Mouse (Mus musculus): Measurements from ENCODE around the gene Klhdc7b. TPM values are rescaled to one million over a fixed set of nuclear protein-coding genes. Genes with fewer than 3 reads are reported as not detected.

Klhdc7b gene
- total RNA-seq (2021) = not detected

DNA sequence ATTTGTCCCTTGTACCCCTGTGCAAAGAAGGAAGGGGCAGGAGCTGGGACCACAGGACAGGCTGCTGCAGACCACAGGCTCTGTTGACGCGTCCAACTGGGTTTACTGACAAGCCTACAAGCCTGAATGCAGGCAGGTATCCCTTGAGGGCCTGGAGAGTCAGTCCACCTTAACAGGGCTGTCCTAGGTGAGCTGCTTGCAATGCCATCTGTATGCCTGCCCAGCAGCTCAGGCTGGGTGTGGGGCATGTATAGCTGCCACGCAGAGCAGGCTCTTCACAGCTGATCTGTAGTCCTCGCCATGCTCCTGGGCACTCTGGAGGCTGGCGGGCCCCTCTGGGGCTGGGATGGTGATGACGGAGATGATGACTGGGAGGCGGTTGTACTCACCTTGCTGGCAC, at the start of gene Klhdc7b:
Gene Klhdc7b (plus strand): TSS at position 301 of the 400 bp plus-strand sequence.
- intact Hi-C loops (cut with DNase I) = no loop called here
- no peak for DNase-seq

DNA sequence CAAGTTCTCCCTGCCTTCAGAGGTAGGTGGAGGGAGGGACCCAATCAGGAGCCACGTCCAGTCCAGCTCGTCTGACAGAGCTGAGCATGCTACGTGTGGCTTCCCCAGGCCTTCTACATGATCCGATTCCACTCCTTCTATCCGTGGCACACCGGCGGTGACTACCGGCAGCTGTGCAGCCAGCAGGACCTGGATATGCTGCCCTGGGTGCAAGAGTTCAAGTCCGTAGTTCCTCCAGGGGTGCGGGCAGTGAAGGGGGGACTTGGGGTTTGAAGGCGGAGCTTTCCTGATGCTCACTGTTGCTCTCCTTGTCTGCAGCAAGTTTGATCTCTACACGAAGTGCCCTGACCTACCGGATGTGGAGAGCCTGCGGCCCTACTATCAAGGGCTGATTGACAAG, 48.3 kb upstream of the Klhdc7b start:
- intact Hi-C loops (cut with DNase I) = no loop called here
- DNase-seq = no peak

DNA sequence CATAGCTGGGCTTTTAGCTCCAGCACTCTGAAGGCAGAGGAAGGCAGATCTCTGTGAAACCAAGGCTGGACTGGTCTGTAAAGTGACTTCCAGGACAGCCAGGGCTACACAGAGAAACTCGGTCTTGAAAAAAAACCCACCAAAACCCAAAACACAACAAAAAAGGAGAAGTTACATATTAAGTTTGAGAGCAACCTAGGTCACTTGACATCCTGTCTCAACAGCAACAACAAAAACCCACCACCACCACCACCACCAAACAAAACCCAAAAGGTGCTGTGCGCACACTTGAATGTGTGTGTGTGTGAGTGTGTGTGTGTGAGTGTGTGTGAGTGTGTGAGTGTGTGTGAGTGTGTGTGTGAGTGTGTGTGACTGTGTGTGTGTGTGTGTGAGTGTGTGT, 45.0 kb upstream of the Klhdc7b start:
- intact Hi-C loops (cut with DNase I) = no loop called here
- no peak for DNase-seq

DNA sequence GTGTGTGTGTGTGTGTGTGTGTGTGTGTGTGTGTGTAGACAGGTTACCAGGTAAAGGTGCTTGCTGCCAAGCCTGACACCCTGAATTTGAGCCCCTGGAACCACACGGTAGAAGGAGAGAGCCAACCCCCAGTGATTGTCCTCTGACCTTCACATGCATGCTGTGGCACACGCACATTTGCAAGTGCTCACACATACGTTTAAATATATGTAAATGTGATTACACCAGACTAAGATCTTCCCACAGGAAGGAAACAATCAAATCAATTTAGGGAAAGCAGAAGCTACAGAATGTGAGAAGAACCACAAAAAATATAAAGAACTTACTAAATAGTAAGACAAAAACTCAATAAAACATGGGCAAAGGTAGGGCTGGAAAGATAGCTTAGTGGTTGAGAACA, 44.6 kb upstream of the Klhdc7b start:
- intact Hi-C loops (cut with DNase I) = no loop called here
- DNase-seq = no peak

DNA sequence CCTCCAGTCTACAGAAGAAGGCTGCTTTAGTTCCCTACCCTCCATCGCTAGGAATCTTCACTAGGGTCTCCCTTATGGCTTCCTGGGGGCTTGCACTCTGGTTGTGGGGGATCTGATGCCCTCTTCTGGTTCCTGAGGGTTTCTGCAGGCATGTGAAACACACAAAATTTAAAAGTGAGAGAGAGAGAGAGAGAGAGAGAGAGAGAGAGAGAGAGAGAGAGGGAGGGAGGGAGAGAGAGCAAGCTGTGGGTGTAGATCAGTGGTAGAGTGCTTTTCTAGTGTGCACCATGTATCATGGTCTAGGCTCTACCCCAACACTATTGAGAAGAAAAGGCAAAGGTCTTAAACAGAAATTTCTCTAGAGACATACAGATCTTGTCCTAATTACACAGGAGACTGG, 43.0 kb upstream of the Klhdc7b start:
- intact Hi-C loops (cut with DNase I) = no loop called here
- DNase-seq = no peak

DNA sequence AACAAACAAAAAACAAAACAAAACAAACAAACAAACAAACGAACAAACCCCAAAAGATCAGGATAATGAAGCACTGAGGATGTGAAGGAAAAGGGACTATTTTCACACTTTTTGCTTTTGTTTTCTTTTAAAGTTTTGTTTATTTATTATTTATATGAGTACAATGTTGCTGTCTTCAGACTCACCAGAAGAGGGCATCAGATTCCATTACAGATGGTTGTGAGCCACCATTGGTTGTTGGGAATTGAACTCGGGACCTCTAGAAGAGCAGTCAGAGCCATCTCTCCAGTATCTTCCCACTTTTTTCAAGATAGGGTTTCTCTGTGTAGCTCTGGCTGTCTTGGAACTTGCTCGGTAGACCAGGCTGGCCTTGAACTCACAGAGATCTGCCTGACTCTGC, 41.4 kb upstream of the Klhdc7b start:
- no peak for DNase-seq
- intact Hi-C loops (cut with DNase I) = no loop called here

DNA sequence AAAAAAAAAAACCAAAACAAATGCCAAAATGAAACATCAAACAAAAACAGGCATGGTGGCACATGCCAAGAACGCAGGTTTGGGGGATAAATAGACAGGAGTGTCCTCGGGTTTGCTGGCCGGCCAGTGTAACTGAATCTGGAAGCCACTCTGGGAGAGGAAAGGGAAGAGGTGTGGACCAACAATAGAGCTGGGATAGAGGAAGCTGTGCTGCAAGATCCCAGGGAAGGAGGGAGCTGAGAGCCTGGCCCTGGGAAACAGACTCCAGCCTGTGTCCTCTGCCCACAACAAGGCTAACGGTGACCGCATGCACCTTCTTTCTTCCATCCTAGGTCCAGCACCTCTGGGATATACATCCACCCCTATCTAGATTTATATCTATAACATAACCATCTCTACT, 34.3 kb upstream of the Klhdc7b start:
- intact Hi-C loops (cut with DNase I) = loop anchor here (2.0 kb wide), 1 partner anchor 34 kb away; no protein-coding TSS in a partner anchor
- DNase-seq = peak; percentile 28 to 33

DNA sequence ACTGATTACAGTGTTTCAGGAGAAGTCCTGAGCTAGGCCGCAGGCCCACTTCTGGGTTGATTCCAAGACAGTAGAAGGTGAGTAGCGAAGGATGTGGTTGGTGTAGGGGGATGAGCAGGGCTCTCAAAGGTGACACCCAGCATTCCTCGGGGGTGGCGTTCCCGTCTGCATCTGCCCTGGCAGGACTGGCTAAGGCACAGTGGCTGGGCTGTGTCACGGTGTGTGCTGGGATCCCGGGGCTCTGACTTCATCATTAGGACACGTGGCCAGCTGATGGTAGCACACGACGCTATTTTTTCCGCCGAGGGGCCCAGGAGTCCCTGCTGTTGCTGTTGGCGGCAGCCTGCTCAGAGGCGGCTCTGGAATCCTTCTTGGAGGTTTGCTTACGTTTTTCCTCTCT, 33.4 kb upstream of the Klhdc7b start:
- intact Hi-C loops (cut with DNase I) = loop anchor here (2.0 kb wide), 1 partner anchor 35 kb away; no protein-coding TSS in a partner anchor
- no peak for DNase-seq

DNA sequence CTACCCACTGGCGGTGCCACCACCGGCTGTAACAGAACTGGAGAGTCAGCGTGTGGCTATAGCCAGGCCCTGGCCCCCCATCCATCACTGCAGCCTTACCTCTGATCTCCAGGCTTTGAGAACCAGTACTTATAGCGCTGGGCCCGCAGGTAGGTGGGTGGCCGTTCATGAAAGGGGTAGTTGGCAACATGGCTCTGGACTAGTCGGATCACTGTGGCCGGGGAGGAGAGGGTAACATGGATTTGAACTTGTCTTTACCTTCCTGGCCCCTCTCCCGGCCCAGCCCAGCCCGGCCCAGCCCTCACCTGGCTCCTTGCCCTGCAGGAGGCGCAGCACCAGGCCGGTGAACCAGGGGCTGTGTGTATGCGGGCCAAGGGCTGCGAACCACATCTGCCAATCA, 32.7 kb upstream of the Klhdc7b start:
- intact Hi-C loops (cut with DNase I) = no loop called here
- no peak for DNase-seq

DNA sequence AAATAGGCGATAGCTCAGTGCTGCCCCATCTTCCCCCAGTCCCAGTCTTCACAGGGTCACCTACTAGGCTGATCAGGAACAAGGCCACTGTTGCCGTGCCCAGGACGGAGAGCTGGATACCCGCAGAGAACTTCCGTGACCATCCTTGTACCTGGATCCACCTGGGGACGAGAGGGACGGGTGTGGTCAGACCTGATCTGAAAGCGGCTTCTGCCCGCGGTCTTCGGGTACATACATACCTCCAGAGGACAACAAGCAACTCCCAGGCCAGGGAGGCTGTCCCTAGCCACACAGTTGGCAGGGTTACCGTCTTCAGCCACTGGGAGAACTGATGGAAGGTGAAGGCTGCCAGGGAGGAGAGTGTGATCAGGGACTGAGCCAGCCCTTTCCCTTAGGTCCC, 31.9 kb upstream of the Klhdc7b start:
- intact Hi-C loops (cut with DNase I) = no loop called here
- no peak for DNase-seq

DNA sequence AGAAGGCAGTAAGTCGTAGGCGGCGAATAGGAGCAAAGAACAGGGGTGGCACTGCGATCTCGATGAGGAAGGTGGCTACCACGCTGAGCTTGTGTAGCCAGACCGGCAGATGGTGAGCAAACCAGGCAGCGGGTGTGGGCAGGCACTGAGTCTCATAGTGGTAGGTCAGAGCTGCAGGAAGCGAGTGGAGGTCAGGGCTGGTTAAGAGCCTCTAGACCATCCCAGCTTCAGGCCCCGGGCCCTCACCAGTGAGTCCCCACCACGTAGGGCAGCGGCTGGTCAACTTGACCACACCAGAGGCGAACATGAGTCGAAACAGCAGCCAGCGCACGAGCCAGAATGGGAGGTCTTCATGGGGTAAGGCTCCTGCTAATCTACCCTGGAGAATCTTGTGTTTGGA, 30.9 kb upstream of the Klhdc7b start:
- no peak for DNase-seq
- intact Hi-C loops (cut with DNase I) = no loop called here

DNA sequence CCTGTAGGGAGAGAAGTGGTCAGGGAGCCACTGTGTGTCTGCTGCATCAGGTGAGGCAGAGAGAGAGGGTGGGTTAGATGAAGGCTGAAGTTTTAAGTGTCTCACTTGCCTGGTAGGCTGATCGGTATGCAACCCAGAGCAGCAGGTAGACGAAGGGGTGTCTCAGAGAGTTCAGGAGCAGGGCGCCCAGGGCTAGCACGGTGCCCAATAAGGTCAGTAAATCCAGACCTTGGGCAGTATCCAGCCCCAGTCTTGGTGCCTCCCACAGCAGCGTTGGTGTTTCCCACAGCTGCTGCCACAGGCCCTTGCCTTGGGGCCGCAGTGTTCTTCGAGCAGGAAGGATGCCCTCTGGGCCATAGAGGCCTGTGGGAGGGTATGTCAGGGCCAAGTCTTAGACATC, 30.3 kb upstream of the Klhdc7b start:
- no peak for DNase-seq
- intact Hi-C loops (cut with DNase I) = no loop called here

DNA sequence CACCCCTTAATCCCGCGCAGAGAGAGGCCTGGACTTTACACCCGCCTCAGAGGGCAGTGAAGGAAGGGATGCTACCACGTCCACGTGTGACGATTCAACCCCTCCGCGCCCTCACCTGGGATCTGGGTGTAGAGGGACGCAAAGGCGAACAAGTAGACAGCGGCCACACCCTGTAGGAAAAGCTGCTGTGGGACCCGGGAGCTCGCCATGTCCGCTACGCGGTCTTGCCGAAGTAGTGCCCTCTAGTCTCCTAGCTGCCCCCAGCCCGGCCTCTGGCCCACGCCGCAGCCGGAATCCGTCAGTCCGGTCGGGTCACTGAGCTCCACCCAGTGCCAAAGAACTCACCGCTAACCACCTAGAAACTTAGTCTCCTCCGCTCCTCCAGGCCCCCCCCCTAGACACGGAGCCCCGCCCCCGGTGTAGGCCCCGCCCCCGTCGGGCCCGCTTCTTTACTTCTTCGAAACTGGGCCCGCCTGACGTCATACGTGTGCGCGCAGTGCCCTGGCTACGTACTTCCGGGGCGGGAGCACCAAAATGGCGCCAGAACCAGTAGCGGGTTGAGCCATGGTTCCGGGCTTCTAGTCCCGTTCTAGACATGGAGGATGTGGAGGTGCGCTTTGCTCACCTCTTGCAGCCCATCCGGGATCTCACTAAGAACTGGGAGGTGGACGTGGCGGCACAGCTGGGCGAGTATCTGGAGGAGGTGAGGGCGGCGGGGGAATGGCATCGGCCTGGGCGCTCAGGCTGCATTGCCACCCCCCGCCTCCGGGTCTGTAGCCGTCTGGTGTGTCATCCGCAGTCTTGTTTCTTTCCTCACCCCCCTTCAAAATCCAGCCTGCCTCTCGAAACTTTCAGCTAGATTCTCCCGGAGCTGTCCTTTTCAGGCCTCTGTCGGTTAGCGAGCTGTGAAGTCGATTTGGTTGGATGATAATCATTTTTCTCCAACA, 29.2 kb upstream of the Klhdc7b start, which contains the start of the genes Lmf2 and Ncaph2:
Gene Lmf2 (minus strand): TSS at position 419 of the 947 bp plus-strand sequence.
Gene Ncaph2 (plus strand): TSS at position 479 of the 947 bp plus-strand sequence.
- intact Hi-C loops (cut with DNase I) = loop anchor here (2.0 kb wide), 1 partner anchor 17 kb away; the partner anchor contains the start of gene Sco2
- peak; percentile 96 to 99 for DNase-seq

DNA sequence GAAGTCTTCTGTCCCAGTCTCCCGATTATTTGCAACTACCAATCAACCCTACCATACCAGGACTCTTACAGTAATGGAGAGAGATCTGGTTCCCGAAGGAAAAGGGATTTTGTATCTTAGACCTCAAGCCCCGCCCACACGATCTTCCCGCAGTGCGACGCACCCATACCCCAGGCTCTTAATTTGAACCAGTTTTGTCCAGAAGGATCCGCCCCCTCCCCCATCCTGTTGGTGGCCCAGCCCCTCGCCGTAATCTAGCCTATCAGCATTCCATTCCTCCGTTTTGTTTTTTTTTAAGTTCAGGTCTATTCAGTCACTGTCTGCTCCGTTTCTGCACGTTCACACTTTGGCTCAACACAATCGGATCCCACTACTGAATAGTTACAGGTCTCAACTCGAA, 28.3 kb upstream of the Klhdc7b start:
- intact Hi-C loops (cut with DNase I) = loop anchor here (2.0 kb wide), 1 partner anchor 16 kb away; the partner anchor contains the start of gene Sco2
- DNase-seq = peak; percentile 77

DNA sequence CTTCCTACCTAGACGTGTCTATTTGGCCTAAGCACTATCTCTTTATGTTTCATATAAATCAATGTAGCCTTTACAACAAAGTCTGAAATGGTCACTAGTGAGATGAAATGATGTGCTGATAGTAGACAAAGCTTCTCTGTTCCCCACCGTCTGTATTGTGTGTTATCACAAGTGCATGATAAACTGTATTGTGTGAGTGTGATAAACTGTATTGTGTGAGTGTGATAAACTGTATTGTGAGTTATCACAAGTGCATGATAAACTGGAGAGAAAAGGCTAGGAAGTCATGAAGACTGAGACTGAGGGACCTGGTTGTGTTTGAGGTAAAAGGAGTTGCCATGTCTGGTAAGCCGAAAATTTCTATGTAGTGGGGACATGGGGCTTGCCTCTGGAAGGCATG, 25.9 kb upstream of the Klhdc7b start:
- no peak for DNase-seq
- intact Hi-C loops (cut with DNase I) = no loop called here

DNA sequence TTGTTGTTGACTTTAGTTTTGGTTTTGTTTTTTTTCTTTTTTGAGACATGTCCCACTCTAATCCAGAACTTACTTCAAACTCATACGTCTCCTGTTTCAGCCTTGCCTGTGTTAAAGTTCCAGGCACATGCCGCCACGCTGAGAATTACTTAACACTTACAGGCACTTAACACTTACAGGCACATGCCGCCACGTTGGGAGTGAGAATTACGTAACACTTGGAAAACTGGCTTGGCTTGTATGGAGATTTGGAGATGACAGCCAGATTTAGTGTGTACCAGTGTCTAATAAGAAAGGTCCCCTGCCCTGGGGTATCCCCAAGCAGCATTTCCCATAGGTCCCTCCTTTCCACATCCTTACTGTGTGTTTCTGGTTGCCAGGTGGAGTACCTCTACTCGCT, 21.7 kb upstream of the Klhdc7b start:
- DNase-seq = no peak
- intact Hi-C loops (cut with DNase I) = loop anchor here (5.0 kb wide), 1 partner anchor 86 kb away; no protein-coding TSS in a partner anchor

DNA sequence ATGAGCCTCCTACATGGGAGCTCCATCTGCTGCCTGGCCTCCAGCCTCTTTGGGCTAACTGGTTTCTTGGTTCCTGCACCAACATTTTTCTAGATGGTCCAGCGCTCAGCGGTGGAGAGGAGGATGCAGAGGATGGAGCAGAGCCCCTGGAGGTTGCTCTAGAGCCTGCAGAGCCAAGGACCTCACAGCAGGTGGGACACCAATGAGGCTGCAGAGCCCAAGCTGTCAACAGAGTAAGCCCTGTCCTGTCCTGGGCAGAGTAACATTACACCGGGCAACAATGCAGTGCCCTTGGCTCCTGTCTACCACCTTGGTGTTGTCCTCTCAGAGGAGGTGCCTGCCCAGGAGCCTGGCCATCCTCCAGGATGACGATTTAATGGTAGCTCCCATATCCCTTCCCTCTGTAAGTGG, 19.6 kb upstream of the Klhdc7b start:
- DNase-seq = no peak
- intact Hi-C loops (cut with DNase I) = no loop called here

DNA sequence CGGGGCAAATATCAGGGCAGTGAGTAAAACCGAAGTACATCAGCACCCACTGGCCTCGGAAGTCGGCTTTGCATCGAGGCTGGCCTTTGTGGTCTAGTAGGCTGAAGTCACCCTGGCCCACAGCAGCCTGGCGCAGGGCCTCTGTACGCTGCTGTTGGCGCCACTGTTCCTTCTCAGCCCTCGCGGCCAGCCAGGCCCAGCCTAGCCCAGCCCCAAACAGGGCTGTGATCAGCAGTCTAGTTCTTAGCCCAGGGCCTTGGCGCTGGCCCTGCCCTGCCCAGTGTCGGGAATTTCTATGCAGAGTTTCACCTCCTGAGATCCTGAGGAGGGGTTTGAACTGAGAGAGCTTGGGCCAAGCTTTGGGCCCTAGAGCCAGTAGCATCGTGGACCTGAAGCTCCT, 12.6 kb upstream of the Klhdc7b start:
- no peak for DNase-seq
- intact Hi-C loops (cut with DNase I) = loop anchor here (2.0 to 5.0 kb wide), 2 partner anchors 15 to 95 kb away; no protein-coding TSS in a partner anchor

DNA sequence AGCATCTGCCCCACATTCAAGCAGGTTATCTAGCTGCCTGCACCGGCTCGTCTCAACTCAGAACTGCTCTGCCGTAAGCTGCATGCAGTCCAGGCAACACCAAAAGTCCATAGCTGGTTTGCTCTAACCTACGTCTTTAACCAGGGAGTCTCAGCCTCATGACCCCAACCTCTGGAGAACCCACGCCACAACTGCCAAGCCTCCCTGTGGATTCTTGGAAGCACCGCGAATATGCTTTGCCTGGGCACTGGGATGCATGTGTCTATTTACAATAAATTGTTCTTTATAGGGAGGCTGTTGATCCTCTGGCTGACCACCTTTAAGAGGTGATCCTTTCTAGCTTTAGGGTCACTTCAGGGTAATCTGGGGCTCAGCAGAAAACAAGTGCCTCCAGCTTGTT, 12.2 kb upstream of the Klhdc7b start:
- intact Hi-C loops (cut with DNase I) = loop anchor here (2.0 to 5.0 kb wide), 2 partner anchors 16 to 95 kb away; no protein-coding TSS in a partner anchor
- no peak for DNase-seq

DNA sequence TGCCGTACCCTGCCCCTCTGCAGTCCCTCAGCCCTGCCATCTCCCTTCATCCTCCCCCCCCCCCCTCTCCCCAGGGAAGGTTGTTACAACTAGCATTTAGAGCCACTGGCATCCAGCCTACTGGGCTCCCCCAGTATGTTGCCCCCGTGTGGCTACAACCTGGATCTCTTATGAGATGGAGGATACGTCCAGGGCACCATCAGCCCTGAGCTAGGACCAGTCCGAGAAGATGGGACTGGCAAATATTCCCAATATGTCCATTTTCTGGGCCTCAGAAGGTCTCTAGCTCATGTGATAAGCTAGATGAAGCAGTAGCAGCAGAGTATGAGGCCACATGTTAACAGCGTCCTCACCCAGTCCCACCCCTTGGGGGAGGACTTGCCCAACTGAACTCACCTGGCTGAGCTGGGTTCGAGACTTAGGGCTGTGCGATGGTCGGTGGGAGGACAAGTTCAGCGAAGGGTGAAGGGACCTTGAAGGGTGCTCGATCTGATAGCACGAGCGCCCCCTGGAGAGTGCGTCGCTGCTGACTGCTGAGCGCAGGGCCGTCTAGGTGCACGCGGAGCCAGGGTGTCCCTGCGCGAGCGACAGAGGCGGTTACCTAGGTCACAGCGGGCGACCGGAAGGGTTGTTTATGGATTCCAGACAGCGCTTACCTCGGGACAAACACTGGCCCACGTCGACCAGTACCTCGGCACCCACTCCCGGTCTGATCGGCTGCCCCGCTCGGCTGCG, 11.5 kb upstream of the Klhdc7b start:
- DNase-seq = peak; percentile 88 to 89
- intact Hi-C loops (cut with DNase I) = loop anchor here (2.0 to 5.0 kb wide), 2 partner anchors 16 to 94 kb away; no protein-coding TSS in a partner anchor

DNA sequence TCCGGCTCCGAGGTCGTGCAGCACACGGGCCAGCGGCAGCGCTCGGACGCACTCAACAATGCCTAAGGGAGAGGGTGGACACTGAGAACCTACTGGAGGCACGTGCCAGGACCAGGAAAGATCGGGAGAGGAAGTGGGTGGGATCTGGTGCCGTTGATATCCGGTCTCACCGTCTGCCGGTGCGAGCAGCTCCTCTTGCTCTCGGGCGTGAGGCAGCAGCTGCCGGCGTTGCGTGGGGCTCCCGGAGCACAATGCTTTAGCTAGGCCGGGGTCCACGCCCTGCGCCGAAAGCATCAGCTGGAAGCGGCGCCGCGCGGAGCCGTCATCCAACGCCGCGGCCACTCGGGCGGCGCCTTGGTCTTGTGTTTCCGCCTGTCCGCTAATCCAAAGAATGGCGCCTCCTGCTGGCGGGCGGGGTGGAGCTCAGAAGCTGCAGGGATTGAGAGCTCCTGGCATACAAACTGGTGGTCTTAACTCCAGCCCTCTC, 10.9 kb upstream of the Klhdc7b start, which contains the start of gene Sco2:
Gene Sco2 (minus strand): TSS at position 85 of the 487 bp plus-strand sequence.
- DNase-seq = peak; percentile 94 to 98
- intact Hi-C loops (cut with DNase I) = loop anchor here (2.0 to 5.0 kb wide), 2 partner anchors 17 to 93 kb away; no protein-coding TSS in a partner anchor

Measured in heart, postnatal 10 days (tissue).